Mouse (Mus musculus) midbrain, embryonic 11.5 days (tissue): ENCODE results near the gene 1700001P01Rik. TPM values are rescaled to one million over a fixed set of nuclear protein-coding genes. Genes with fewer than 3 reads are reported as not detected.

Experiments
- ATAC-seq: fragments of 200-750 bp; cut with Nextera tagmentation; 2 replicates; pipeline ENCODE4 v1.8.0; 2017; ENCODE audit warnings: moderate TSS enrichment, moderate library complexity; ENCODE audit not compliant: low FRiP score
- DNase-seq: peaks from one replicate; pipeline ENCODE4 v3.0.0; 2015; ENCODE audit warnings: low spot score; ENCODE audit errors: missing footprints
- H3K27ac ChIP-seq: fragments of 300-500 bp; sonication (generic); 2 replicates; pipeline ENCODE4 v1.5.1; 2014; ENCODE audit warnings: low read depth, low read length
- H3K27me3 ChIP-seq: fragments of 300-500 bp; sonication (generic); 2 replicates; pipeline ENCODE4 v1.6.1; 2014; ENCODE audit warnings: mild to moderate bottlenecking, low read length, moderate library complexity, mixed read lengths; ENCODE audit not compliant: control insufficient read depth, insufficient read depth
- H3K36me3 ChIP-seq: fragments of 300-500 bp; sonication (generic); 2 replicates; pipeline ENCODE4 v1.6.1; 2014; ENCODE audit warnings: mild to moderate bottlenecking, low read length, moderate library complexity, mixed read lengths; ENCODE audit not compliant: control insufficient read depth, insufficient read depth
- H3K4me1 ChIP-seq: fragments of 300-500 bp; sonication (generic); 2 replicates; pipeline ENCODE4 v1.6.1; 2014; ENCODE audit warnings: low read length; ENCODE audit not compliant: control insufficient read depth, insufficient read depth
- H3K4me2 ChIP-seq: fragments of 300-500 bp; sonication (generic); 2 replicates; pipeline ENCODE4 v1.6.1; 2014; ENCODE audit warnings: mild to moderate bottlenecking, moderate library complexity
- H3K4me3 ChIP-seq: fragments of 300-500 bp; sonication (generic); 2 replicates; pipeline ENCODE4 v1.5.1; 2014; ENCODE audit warnings: low read depth, low read length
- H3K9ac ChIP-seq: fragments of 300-500 bp; sonication (generic); 2 replicates; pipeline ENCODE4 v1.6.1; 2014; ENCODE audit warnings: low read length
- H3K9me3 ChIP-seq: fragments of 300-500 bp; sonication (generic); 2 replicates; pipeline ENCODE4 v1.6.1; 2016; ENCODE audit warnings: low read length; ENCODE audit not compliant: control insufficient read depth
- WGBS: fragments of 180-500 bp; shearing (Covaris S2); extraction: QIAGEN DNeasy Blood & Tissue Kit; methylation state at CpG from one replicate; pipeline ENCODE4 v1.1.7; 2014; 5-methylcytosine and 5-hydroxymethylcytosine counted together
- polyA plus RNA-seq: library from polyadenylated mRNA; unstranded; fragments of >200 nt; fragmentation: Nextera tagmentation; extraction: Ambion mirVana; gene quantifications from 2 replicates; pipeline ENCODE4 v1.2.1, GENCODE M21; 2014

The 1700001P01Rik gene
- polyA plus RNA-seq, 1 experiment from 2014 or later: 0.78 TPM

DNA sequence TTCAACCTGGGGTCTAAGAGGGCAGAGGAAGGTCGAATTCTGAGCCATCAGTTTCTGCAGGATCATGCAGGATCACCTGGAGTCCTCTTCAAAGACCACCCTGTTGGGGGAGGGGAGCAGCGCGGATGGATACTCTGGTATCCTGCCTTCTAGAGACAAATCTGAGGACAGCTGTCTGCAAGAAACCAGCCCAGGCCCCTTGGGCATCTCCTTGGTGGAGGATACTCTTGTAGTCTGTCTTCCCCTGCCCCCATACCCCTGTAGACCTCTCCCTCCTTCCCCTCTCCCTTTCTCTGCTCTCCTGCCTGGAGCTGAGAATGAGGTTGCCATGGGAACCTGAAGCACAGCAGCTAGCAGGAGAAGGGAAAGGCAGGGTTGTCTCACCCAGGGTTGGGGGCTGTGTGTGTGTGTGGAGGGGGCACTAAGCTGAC lies 36.8 kb upstream of the 1700001P01Rik start:
- peaks cover 69% of the 10 kb centered on the region for H3K4me1 ChIP-seq
- WGBS: 11% methylated on average over 3 of the region's 3 CpGs

DNA sequence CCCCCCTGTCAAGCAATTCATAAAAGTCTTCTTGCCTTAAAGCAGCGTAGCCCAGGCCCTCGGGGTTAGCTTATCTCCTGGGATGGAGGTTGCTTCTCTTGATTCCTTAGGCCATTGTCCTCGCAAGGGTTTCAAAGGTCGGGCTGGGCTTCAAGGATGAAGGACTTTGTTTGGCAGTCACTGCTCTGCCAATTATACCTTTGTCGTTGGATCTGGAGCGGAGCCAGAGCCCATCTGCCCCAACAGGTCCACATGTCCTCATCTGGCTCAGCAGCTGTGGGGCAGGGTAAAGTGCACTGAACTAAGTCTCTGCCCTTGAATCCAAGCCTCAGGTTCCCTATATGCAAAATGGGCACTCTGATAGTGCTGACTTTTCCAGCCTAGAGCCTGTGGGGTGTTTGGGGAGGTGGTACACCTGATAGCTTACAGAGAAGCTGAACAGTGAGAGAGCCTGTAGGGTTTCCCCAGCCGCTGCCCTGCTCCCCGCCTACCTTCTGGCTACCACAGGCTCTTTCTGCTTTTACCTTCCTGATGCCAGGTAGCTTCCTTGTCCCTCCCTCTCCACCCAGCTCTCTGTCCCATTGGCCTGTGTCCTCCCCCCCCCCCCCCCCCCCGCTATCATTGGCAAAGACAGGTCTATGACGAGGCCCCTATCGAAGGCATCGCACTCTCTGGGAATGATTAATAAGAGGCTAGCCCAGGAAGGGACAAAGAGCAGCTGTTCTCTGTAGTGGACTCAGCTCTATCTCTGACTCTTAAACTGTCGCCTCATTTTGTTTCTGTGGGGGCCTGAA lies 36.0 kb upstream of the 1700001P01Rik start:
- Histone ChIP-seq H3K4me2 (peak overlapping the region; percentile 34; the same call in 1 of the 2 replicates), H3K9ac (peak overlapping the region; percentile 45), H3K27ac (peak overlapping the region; percentile 76), H3K27me3 (no peaks in the 10 kb centered on the region), H3K4me3 (no peak overlapping the region), H3K36me3 (no peaks in the 10 kb centered on the region), H3K9me3 (no peaks in the 10 kb centered on the region), H3K4me1 (peaks cover 66% of the 10 kb centered on the region)
- WGBS: 32% methylated on average over 13 of the region's 13 CpGs
- DNase-seq (peak; percentile 86), ATAC-seq (peak; percentile 5; the same call in 1 of the 2 replicates)

More for the DNA sequence above, 36.8 kb upstream of the 1700001P01Rik start:
- H3K4me3 ChIP-seq: no peak overlapping the region
- peak overlapping the region; percentile 45 for H3K9ac ChIP-seq
- H3K27ac ChIP-seq: peak overlapping the region; percentile 76
- DNase-seq (peak; percentile 93), ATAC-seq (peak; percentile 89)
- H3K36me3 ChIP-seq: no peaks in the 10 kb centered on the region
- no peaks in the 10 kb centered on the region for H3K9me3 ChIP-seq
- peak overlapping the region; percentile 34 for H3K4me2 ChIP-seq
- no peaks in the 10 kb centered on the region for H3K27me3 ChIP-seq

DNA sequence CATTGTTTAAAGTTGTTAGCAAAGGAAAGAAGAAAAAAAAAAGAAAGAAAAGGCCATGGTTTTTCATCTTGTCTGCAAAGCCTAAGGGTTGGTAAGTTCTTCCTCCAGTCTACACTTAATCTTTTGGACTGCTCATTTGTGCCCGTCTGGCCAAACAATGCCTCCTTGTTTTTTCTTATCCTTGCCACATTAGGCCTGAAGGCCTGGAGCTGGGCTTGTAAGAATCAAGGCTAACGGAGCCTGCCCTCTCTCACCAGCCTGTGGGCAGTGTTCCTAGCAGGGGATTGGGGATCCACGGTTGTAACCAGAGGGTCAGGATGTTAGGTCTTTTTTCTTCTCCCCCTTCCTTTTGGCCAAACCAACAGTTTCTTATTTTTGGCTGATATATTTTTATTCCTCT lies 35.3 kb upstream of the 1700001P01Rik start:
- ATAC-seq (no peak), DNase-seq (no peak)
- Histone ChIP-seq H3K27ac (no peak overlapping the region), H3K36me3 (no peaks in the 10 kb centered on the region), H3K27me3 (no peaks in the 10 kb centered on the region), H3K4me1 (peaks cover 69% of the 10 kb centered on the region), H3K9ac (peak overlapping the region; percentile 27; the same call in 1 of the 2 replicates), H3K4me3 (no peak overlapping the region), H3K9me3 (no peaks in the 10 kb centered on the region), H3K4me2 (no peak overlapping the region)
- 9% methylated on average over 3 of the region's 3 CpGs for WGBS

DNA sequence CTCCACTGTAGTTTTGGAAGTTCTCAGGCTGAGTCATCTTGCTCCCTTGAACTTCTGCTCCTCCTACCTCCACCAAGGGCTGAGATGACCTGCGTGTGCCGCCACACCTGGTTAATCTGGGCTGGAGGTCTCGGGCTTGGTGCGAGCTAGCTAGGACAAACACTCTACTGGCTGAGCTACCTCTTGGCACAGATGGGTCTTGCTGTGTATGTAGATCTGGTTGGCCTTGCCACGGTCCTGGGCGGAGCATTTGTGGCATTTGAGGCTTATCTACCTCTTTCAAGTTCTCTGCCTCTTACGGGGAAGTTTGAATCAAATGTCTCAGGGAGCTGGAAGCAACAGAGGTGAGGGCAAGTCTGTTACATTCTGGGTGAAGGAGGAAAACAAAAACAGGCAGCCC lies 34.6 kb upstream of the 1700001P01Rik start:
- H3K4me2 ChIP-seq: no peak overlapping the region
- no peaks in the 10 kb centered on the region for H3K36me3 ChIP-seq
- H3K4me3 ChIP-seq: no peak overlapping the region
- H3K27me3 ChIP-seq: no peaks in the 10 kb centered on the region
- H3K9ac ChIP-seq: no peak overlapping the region
- DNase-seq (peak; percentile 65), ATAC-seq (no peak)
- H3K9me3 ChIP-seq: no peaks in the 10 kb centered on the region
- H3K4me1 ChIP-seq: peaks cover 69% of the 10 kb centered on the region
- WGBS: 81% methylated on average over 7 of the region's 7 CpGs
- no peak overlapping the region for H3K27ac ChIP-seq

DNA sequence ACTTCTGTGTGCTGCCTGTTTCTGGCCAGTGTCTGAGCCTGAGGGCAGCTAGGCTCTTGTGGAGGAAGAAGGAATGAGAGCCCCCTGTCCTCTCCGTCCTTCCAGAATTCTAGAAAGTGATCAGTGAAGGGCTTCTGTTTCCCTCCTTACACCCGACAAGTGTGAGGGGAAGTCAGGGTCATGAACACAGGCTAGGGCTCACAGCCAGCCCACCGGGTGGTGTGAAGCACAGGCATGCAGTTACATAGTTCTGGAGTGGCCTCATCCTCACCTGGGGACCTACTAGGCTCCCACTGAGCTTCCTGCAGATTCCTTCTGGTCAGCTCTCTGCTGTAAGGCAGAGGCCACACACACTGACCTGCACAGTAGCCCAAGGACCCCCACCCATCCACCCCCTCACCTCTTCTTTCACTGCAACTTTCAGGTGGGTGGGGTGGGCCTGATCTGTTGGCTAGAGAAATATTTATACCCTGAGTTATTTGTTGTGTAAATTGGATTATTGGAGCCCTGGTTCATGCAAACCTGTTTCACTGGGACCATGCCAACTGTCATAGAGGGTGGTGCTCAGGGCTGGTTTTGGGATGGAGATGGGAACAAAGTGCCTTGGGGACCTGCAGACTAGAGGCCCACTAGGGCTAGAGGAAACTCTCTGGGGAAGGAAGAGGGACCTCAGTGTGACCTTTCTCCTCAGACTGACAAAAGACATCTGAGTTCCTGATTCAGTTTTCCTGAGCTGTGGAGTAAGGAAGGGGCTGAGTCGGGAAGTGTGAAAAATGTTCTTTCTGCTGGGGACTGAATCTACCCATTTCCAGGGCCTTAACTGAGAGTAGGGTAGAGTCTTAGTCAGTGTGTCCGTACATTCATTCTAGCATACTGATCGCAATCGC lies 33.8 kb upstream of the 1700001P01Rik start:
- Histone ChIP-seq H3K27ac (no peak overlapping the region), H3K4me1 (peaks cover 74% of the 10 kb centered on the region), H3K27me3 (no peaks in the 10 kb centered on the region), H3K9me3 (no peaks in the 10 kb centered on the region), H3K9ac (no peak overlapping the region), H3K36me3 (no peaks in the 10 kb centered on the region), H3K4me3 (no peak overlapping the region), H3K4me2 (no peak overlapping the region)
- no peak for ATAC-seq
- DNase-seq: peak; percentile 78
- WGBS: 77% methylated on average over 7 of the region's 7 CpGs

DNA sequence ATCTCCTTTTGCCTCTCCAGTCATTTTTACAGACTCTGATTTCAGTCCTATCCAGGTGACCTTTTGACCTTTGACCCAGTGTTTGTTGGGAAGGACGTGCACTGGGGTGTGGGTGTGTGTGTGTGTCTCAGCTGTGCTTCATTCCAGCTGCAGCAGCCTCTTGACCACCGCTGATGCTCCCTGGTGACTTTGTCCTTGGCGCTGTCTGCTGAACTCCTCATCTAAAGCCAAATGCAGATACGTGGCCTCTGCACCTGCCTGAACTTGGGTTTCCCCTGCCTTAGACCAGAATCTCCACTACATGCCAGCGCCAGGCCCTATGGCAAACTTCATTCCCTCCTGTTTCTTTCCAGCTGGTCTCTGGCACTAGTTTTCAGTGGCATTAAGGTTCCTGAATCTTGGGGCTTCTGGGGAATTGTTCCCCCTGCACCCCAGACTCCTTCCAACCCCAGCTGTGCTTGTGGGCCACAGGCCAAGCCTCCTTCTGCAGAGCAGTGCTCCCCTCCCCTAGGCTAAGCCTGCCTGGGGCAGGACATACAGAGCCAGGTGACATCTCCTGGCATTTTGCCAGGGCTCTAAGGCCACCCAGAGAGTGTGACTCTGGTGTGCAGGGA lies 33.0 kb upstream of the 1700001P01Rik start:
- H3K4me3 ChIP-seq: no peak overlapping the region
- H3K27me3 ChIP-seq: no peaks in the 10 kb centered on the region
- H3K9me3 ChIP-seq: no peaks in the 10 kb centered on the region
- peaks cover 69% of the 10 kb centered on the region for H3K4me1 ChIP-seq
- H3K36me3 ChIP-seq: no peaks in the 10 kb centered on the region
- ATAC-seq (no peak), DNase-seq (peak; percentile 77)
- no peak overlapping the region for H3K9ac ChIP-seq
- no peak overlapping the region for H3K27ac ChIP-seq
- WGBS: 46% methylated on average over 5 of the region's 5 CpGs
- no peak overlapping the region for H3K4me2 ChIP-seq

DNA sequence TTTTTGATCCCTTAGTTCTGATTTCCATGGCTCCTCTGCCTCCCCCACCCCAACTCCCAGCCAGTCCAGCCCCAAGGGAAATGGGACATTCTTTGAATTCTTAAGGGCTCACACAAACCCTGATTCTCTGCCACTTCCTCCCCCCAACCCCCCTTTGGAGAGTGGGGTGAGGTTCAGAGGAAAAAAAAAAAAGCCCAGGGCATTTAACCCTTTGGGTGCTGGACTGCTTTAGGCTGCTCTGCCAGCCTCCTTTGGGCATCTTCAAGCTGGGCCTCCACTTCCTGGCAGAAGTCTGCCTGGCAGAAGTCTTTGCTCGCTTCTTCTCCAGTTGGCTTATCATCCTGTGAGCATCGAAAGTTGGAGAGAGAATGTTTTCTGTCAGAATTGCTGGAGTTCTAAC lies 32.4 kb upstream of the 1700001P01Rik start:
- Histone ChIP-seq H3K27ac (no peak overlapping the region), H3K9me3 (no peaks in the 10 kb centered on the region), H3K36me3 (no peaks in the 10 kb centered on the region), H3K4me2 (no peak overlapping the region), H3K4me3 (no peak overlapping the region), H3K27me3 (no peaks in the 10 kb centered on the region), H3K4me1 (peaks cover 62% of the 10 kb centered on the region), H3K9ac (no peak overlapping the region)
- WGBS: 70% methylated on average over 2 of the region's 2 CpGs
- DNase-seq: peak; percentile 84
- no peak for ATAC-seq

DNA sequence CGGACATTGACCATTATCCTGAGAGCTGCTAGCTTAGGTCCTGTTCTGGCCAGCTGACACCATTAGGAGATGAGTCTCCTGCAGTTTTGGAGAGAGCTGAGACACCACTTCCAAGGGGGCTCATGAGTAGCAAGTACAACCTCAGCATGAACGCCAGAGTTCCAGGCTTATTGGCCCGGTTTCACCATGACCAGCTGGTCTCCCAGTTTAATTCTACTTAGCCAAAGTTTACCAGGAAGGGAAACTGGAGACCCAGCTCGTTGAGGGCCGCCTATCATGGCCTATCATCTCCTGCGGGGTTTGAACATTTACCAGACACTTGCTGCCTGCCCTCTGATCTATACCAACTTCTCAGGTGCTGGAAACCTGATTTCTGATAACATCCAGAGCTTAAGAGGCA lies 31.9 kb upstream of the 1700001P01Rik start:
- ATAC-seq (no peak), DNase-seq (no peak)
- Histone ChIP-seq H3K9ac (no peak overlapping the region), H3K9me3 (no peaks in the 10 kb centered on the region), H3K4me2 (no peak overlapping the region), H3K27ac (no peak overlapping the region), H3K27me3 (no peaks in the 10 kb centered on the region), H3K4me1 (peaks cover 58% of the 10 kb centered on the region), H3K4me3 (no peak overlapping the region), H3K36me3 (no peaks in the 10 kb centered on the region)
- WGBS: 62% methylated on average over 6 of the region's 6 CpGs
